Mouse (Mus musculus) neutrophil, adult 65 days (primary cell): Measurements from ENCODE around the gene Rinl. TPM values are rescaled to one million over a fixed set of nuclear protein-coding genes. Genes with fewer than 3 reads are reported as not detected.

Source experiments
- total RNA-seq: library from RNA; stranded (reverse); gene quantifications from 2 replicates; pipeline ENCODE4 v1.2.4, GENCODE M21; 2023

The Rinl gene
- total RNA-seq: 98.4 and 115 TPM in 2 replicates

DNA sequence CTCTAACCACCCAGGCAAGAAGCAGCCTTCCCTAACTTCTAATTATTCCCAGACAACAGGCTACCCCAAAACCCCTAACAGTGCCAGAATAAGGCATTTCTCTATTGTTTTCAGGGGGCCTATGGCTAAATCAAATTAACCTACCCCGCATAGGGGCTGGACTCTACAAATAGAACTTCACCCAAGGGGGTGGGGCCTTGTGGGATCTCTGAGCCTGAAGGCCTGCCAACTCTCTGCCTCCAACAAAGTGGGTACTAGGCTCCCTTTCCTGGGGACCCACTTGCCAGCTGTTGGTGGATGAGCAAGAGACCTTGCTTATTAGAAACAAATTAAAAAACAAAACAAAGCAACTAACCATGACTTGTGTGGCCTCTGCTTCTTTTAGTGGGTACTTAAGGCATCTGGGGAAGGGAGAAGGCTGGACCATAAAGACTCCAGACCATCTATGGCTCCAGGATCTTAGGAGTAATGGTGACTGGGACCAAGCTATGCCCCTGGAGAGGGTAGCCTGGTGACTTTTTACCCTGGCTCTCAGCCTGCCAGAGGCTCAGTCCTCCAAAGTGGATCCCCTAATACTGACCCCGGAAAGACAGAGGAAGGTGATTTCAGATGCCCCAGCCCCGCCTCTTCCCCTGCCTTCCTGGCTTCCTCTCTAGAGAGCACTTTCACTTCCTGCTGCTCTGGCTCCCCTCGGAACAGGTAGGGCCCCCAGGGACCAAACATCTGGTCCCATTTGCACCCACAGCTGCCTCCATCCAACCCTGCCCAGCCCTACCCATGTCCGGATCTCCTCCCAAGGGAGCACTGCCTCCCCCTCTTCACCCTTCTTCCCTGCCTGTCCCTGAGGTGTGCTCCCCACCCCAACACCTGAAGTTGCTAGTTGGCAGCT lies at the start of gene Rinl:
Gene Rinl (plus strand): TSS at position 663 of the 889 bp plus-strand sequence.

DNA sequence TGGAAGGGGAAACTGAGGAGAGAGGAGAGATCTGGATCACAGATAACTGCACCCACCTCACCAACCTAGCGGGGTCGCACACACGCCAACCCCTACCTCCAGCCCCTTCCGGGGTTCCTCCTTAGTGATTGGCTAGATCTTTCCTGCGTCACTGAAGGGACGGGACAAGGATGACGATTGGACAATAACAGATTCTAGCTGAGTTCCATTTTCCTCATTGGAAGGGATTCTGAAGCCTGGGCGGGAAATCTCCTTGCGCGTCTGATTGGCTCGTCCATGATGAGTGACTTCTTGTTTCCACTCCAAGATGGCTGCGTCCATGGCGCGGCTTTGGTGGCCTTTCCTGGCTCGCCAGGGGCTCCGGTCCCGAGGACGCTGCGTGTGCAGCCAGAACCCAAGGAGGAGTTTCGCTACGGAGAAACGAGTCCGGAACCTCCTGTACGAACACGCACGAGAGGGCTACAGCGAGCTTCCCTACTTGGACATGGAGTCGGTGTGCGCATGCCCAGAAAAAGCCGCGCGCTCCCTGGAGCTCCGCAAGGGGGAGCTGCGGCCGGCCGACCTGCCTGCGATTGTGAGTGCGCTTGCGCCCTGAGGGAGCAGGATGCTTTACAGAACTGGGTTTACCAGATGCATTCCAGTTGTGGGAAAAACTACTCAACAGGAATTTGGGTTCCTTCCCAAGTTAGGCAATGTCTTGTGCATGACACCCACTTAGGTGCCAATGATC lies 46.9 kb upstream of the Rinl start, which contains the start of the genes Mrps12 and Sars2:
Gene Mrps12 (minus strand): TSS at position 112 of the 730 bp plus-strand sequence.
Gene Sars2 (plus strand): TSS at position 284 of the 730 bp plus-strand sequence.

DNA sequence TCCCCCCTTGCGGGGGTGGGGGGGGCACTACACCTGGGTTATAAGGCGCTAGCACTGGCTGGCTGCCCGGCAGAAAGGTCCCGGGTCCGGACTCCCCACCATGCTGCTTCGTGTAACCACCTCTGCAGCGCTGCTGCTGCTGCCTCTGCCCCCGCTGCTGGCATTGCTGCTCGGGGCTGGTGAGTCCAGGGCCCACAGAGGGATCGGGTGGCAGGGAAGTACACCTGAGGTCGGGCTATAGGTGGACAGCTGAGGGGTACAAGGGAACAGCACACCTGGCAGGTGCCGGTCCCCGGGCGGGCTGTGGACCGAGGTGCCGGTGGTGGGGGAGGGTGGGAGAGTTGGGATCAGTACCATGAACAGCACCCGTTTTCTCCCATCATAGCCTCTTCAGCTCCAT lies 32.7 kb upstream of the Rinl start, which contains the start of gene Ccer2:
Gene Ccer2 (plus strand): TSS at position 96 of the 400 bp plus-strand sequence.

DNA sequence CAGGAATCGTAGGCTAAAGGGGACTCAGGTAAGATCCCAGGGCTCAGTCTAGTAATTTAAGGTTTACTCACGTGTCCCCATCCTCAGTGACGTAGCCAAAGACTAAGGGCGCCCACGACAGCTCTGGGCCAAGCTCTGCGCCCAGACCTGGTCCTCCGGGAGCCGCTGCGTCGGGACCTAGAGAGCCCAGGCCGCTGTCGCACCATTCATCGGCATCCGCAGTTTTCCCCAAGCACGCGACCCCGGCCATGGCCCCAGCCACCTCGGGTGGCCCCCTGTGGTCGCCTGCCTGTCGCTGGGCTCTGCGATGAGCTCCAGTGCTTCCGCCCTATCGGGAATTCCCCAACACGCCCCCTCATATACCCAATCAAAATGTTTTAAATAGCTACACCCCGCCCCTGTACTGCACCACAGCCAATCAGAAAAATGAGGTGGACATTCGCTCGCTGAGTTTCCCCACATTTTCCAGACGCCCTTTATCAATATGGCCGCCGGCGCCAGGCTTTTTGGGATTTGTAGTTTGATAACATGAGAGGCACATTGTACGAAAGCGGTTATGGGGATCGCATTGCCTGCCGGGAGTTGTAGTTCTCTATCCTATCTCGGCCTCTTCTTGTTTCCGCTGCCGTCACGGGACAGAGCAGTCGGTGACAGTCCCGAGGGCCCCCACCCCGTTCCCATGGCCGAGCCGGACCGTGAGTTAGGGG lies 22.4 kb upstream of the Rinl start, which contains the start of gene Sirt2:
Gene Sirt2 (plus strand): TSS at position 563 of the 707 bp plus-strand sequence.

DNA sequence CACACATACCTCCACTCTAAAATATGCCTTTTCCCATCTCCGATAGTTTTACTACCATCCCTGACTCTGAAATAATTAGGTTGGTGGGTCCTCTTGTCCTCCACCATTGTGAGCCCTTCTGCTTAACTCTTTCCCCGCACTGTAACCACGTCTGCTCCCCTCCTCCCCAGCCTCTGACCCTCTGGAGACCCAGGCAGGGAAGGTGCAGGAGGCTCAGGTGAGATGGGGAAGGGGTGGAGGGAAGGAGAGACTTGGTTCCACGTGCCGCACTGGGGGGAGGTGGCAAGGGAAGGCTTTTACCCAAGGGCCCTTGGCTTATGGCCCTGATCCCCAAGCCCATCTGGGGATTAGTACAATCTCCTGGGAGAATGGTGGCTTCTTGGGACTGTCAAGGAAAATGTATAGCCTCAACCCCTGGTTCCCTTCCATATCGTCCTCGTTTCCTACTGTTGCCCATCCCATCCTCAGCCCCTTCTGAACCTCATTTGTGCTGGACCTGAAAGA lies 21.3 kb upstream of the Rinl start, which contains the start of gene Nfkbib:
Gene Nfkbib (minus strand): TSS at position 51 of the 504 bp plus-strand sequence.

DNA sequence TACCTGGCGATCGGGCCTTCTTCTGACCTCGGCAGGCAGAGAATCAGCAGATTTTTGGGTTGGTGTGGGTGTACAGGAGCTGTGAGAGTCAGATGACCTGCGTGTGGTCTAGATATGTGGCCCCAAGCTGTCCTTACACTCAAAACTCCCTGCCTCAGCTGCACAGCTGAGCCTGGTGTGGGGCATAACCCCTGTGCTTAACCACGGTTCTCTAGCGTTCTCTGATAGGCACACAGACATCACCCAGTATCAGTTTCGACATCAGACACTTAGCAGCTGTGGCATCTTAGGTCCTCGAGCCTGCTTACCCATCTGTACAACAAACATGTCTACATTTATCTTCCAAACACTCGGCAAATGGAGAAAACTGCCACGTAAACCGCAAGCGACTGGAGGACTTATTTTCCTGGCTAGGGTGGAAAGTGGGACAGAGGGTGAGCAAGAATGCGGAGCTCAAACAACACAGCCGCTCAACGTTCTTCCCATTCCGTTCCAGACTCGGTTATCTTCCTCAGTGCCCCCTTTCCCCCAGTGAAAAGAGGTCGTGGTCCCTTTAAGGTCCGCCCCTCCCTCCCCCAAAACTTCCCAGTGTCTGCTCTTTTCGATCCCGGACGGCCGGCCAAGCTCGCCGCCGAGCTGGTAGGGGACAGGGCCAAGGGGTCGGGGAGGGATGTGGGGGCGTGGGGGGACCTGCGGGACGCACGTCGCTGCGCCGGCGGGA lies 19.6 kb downstream of the Rinl start, which contains the start of gene Hnrnpl:
Gene Hnrnpl (plus strand): TSS at position 321 of the 721 bp plus-strand sequence.

DNA sequence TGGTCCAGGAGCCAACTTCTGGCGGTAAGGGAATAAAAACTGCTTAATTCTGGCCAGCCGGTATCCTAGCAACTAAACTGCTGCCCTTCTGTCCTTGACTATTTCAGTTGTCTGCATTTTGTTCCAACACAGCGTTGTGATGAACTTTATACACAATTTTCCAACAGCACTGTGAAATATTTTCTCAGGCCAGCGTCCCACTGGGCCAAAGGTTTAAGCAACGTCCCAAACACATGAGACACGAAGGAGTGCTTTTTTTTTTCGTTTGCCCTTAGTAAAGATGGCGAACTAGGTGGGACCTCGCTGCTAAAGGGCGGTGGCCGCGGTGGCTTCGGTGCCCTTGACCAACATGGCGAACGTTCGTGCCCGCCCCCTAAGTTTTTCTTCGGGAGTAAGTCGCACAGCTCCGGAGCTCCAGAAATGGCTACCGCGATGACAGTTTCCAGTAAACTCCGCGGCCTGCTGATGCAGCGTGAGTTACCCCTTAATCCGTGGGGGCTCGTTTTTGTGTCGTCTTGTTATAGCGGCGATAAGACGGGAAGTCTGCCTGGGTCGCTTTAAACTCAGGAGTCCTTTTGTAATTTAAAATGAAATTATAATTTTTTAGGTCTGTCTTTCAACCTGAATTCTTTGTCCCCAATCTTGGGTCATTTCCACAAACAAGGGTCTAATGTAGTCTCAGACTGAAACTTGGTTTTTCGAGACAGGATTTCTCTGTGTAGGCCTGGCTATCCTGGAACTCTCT lies 36.3 kb downstream of the Rinl start, which contains the start of gene Ech1:
Gene Ech1 (plus strand): TSS at position 277 of the 745 bp plus-strand sequence.

DNA sequence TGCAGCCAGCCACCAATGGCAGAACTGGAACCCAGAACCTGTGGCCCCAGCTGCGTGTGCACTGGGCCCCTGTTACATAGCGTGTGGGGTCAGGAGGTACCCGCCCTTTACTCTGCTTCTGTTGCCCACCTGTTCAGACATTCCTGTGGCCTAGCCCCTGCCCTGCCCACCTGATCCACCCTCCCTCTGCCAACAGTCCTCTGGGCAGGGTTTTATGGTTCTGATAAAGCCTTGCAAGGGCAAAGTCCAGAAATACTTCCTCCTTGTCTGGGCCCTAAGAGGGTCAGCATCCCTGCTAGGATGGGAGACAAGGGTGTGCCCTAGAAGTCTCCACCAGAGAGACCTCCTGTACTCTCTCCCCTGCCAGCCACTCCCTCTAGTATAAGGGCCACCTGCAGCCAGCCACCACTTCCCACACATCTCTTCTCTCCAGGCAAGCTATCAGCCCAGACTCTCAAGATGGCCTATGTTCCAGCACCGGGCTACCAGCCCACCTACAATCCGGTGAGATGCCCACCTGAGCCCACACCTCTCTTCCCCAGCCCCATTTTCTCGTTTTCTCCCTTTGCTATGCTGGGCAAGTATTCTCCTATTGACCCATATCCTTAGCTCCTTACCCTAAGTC lies 45.1 kb downstream of the Rinl start, which contains the start of gene Lgals4:
Gene Lgals4 (plus strand): TSS at position 132 of the 625 bp plus-strand sequence.

Other genes starting within 250 kb of the Rinl start
- gene Sycn, start 248.1 kb upstream of the Rinl start, total RNA-seq: not detected in 2 replicates
- gene Nccrp1, start 241.7 kb upstream of the Rinl start, total RNA-seq: 0.60 and 0.68 TPM in 2 replicates
- gene Samd4b, start 190.8 kb upstream of the Rinl start, total RNA-seq: 67.4 and 83.8 TPM in 2 replicates
- gene Pak4, start 190.8 kb upstream of the Rinl start, total RNA-seq: 7.0 and 7.5 TPM in 2 replicates
- not detected in 2 replicates for gene Acp7, start 157.6 kb upstream of the Rinl start, total RNA-seq
- 0.95 TPM in 1 of 2 replicates, not detected in the other for gene Fbxo27, start 96.1 kb upstream of the Rinl start, total RNA-seq
- gene Fbxo17, start 72.2 kb upstream of the Rinl start, total RNA-seq: 2.2 and 4.9 TPM in 2 replicates
- gene Mrps12, start 47.1 kb upstream of the Rinl start, total RNA-seq: 13.6 and 16.0 TPM in 2 replicates
- gene Sars2, start 47.0 kb upstream of the Rinl start, total RNA-seq: 6.7 and 8.1 TPM in 2 replicates
- gene Ccer2, start 32.8 kb upstream of the Rinl start, total RNA-seq: not detected in 2 replicates
- gene Sirt2, start 22.2 kb upstream of the Rinl start, total RNA-seq: 79.6 and 98.8 TPM in 2 replicates
- gene Nfkbib, start 21.5 kb upstream of the Rinl start, total RNA-seq: 69.5 and 83.2 TPM in 2 replicates
- gene Hnrnpl, start 19.6 kb downstream of the Rinl start, total RNA-seq: 348 and 515 TPM in 2 replicates
- 100 and 104 TPM in 2 replicates for gene Ech1, start 36.2 kb downstream of the Rinl start, total RNA-seq
- gene Lgals4, start 44.9 kb downstream of the Rinl start, total RNA-seq: 14.9 and 15.9 TPM in 2 replicates
- not detected in 2 replicates for gene Lgals7, start 74.9 kb downstream of the Rinl start, total RNA-seq
- gene Capn12, start 92.5 kb downstream of the Rinl start, total RNA-seq: not detected in 2 replicates
- gene Actn4, start 173.4 kb downstream of the Rinl start, total RNA-seq: 112 and 115 TPM in 2 replicates
- 140 and 154 TPM in 2 replicates for gene Eif3k, start 192.9 kb downstream of the Rinl start, total RNA-seq
- gene Map4k1, start 193.1 kb downstream of the Rinl start, total RNA-seq: 31.5 and 32.6 TPM in 2 replicates